7 mouse cellular contexts compared by ENCODE assay signal in the genomic region with DNA sequence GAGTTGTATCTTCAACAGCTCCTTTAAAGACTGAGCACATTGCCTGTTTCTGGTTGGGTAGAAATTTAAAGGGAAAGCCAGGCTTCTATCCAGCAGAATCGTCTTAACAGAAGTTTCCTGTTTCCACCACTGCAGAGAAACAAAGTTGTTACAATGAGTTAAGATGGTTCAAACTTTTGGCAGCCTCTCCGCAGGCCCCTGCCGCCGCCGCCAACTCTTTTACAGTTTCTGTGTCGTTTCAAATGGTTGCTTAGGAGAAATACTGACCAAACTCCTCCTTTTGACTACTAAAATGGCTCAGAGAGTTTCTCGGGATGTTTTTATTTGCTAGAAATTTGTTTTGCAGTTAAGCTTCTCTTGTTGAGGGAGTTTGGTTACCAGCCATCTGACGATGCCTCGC.
DNase-seq lines count a peak whose midpoint lies in the region; ATAC-seq and TF ChIP-seq lines count a peak whose summit lies in the region.

No protein-coding gene starts in this region.

- H3K4me2 ChIP-seq in liver, embryonic 16.5 days (ENCODE audit: low read depth, low read length) = 0 out of 2 replicates have a peak overlapping the region, but pooled peaks have one; percentile 6
- no peak overlapping the region for H3K4me2 ChIP-seq in forebrain, postnatal 0 days (ENCODE audit: low read depth)
- peak overlapping the region; percentile 37 for H3K4me2 ChIP-seq in lung, embryonic 15.5 days

- H3K4me3 ChIP-seq in liver, embryonic 16.5 days (ENCODE audit: low read depth, low read length) = no peak overlapping the region
- H3K4me3 ChIP-seq in forebrain, postnatal 0 days (ENCODE audit: low read depth, low read length) = no peak overlapping the region
- peak overlapping the region; percentile 11 for H3K4me3 ChIP-seq in lung, embryonic 15.5 days

- WGBS in liver, embryonic 16.5 days (ENCODE audit: insufficient replicate concordance) = 30% methylated on average over 9 of the region's 9 CpGs
- WGBS in forebrain, postnatal 0 days = 15% methylated on average over 9 of the region's 9 CpGs
- WGBS in lung, embryonic 15.5 days = 13% methylated on average over 9 of the region's 9 CpGs

- no peaks in the 10 kb centered on the region; the same call in none of the 2 replicates for H3K4me1 ChIP-seq in liver, embryonic 16.5 days (ENCODE audit: control insufficient read depth, low read depth, low read length)
- H3K4me1 ChIP-seq in forebrain, postnatal 0 days (ENCODE audit: insufficient read depth) = 0 out of 2 replicates have a peak, but pooled peaks cover 7% of the 10 kb centered on the region
- H3K4me1 ChIP-seq in lung, embryonic 15.5 days = peaks cover 25% of the 10 kb centered on the region

- no peak for ATAC-seq in liver, embryonic 16.5 days (ENCODE audit: low read depth)
- ATAC-seq in forebrain, postnatal 0 days = 0 out of 2 replicates have a peak, but pooled peaks have one; percentile 2
- ATAC-seq in lung, embryonic 15.5 days (ENCODE audit: borderline replicate concordance, extremely low read depth, low FRiP score, low TSS enrichment) = peak; percentile 63; the same call in 1 of the 2 replicates

- H3K27ac ChIP-seq in liver, embryonic 16.5 days (ENCODE audit: low read length) = no peak overlapping the region
- no peak overlapping the region for H3K27ac ChIP-seq in forebrain, postnatal 0 days (ENCODE audit: low read depth, low read length)
- peak overlapping the region; percentile 66 for H3K27ac ChIP-seq in lung, embryonic 15.5 days

- no peak for TF ChIP-seq CTCF in forebrain, postnatal 0 days (IDR thresholded peaks at IDR 0.05; ENCODE audit: low read depth)

- DNase-seq in liver = no peak
- no peak for DNase-seq in forebrain, postnatal 0 days
- peak; percentile 52 for DNase-seq in heart, postnatal 4 days
- DNase-seq in urinary bladder, postnatal 4 days (ENCODE audit: low spot score in 2 of 2) = peak; percentile 35 to 67
- no peak for DNase-seq in spleen, postnatal 14 days (ENCODE audit: low spot score in 2 of 2)

- no peaks in the 10 kb centered on the region for H3K27me3 ChIP-seq in liver, embryonic 16.5 days (ENCODE audit: control insufficient read depth, insufficient read depth, low read depth, low read length)
- H3K27me3 ChIP-seq in forebrain, postnatal 0 days (ENCODE audit: insufficient read depth, low read length) = peaks cover 10% of the 10 kb centered on the region
- no peaks in the 10 kb centered on the region for H3K27me3 ChIP-seq in lung, embryonic 15.5 days

- H3K36me3 ChIP-seq in liver, embryonic 16.5 days (ENCODE audit: control insufficient read depth, insufficient read depth) = no peaks in the 10 kb centered on the region
- H3K36me3 ChIP-seq in forebrain, postnatal 0 days (ENCODE audit: insufficient read depth) = no peaks in the 10 kb centered on the region
- H3K36me3 ChIP-seq in lung, embryonic 15.5 days = no peaks in the 10 kb centered on the region

- H3K9me3 ChIP-seq in liver, embryonic 16.5 days (replicated peaks; ENCODE audit: control insufficient read depth, low read length) = no peaks in the 10 kb centered on the region
- H3K9me3 ChIP-seq in forebrain, postnatal 0 days (ENCODE audit: low read length) = no peaks in the 10 kb centered on the region
- no peaks in the 10 kb centered on the region for H3K9me3 ChIP-seq in lung, embryonic 15.5 days

- H3K9ac ChIP-seq in liver, embryonic 16.5 days (ENCODE audit: low read depth, low read length) = no peak overlapping the region
- H3K9ac ChIP-seq in forebrain, postnatal 0 days = no peak overlapping the region
- no peak overlapping the region for H3K9ac ChIP-seq in lung, embryonic 15.5 days

Comparison
In these comparisons a context has a peak if more than half of its experiments do, and no peak if none do; other contexts are left out.
1. DNase-seq: peak in heart, postnatal 4 days (single experiment) and urinary bladder, postnatal 4 days (2 of 2); none in liver (single experiment), forebrain, postnatal 0 days (single experiment) and spleen, postnatal 14 days (0 of 2).